Mouse (Mus musculus): ENCODE measurements around the gene Zcchc9. TPM values are rescaled to one million over a fixed set of nuclear protein-coding genes. Genes with fewer than 3 reads are reported as not detected.
A peak's percentile ranks its signal among the peaks of the same experiment; 100 is the strongest.
"Not testable (repeated sequence)": the region's sequence is repeated elsewhere in the genome, so short reads cannot be mapped to it uniquely, and the experiment has no call there.

Zcchc9 gene
- polyA plus RNA-seq, 1 experiment from 2014 or later, result 8.1 TPM

- ATAC-seq (ENCODE audit: low read depth), result no peak
Measured at GRCm38 (mm10) chr13:91768683-91769651, 38.5 kb downstream of the Zcchc9 start.

GRCm38 (mm10) chr13:91765627-91766026 is 41.9 kb downstream of the Zcchc9 start:
- no peaks in the 10 kb centered on the region for H3K4me1 ChIP-seq (ENCODE audit: control insufficient read depth, low read depth, low read length)
- H3K4me2 ChIP-seq (ENCODE audit: low read depth, low read length), result no peak overlapping the region
- H3K9me3 ChIP-seq (replicated peaks; ENCODE audit: control insufficient read depth, low read length), result no peaks in the 10 kb centered on the region
- H3K27me3 ChIP-seq (ENCODE audit: control insufficient read depth, insufficient read depth, low read depth, low read length), result no peaks in the 10 kb centered on the region
- H3K27ac ChIP-seq (ENCODE audit: low read length), result no peak overlapping the region
- H3K9ac ChIP-seq (ENCODE audit: low read depth, low read length), result no peak overlapping the region
- no peak overlapping the region for H3K4me3 ChIP-seq (ENCODE audit: low read depth, low read length)
- no peak for ATAC-seq (ENCODE audit: low read depth)
- H3K36me3 ChIP-seq (ENCODE audit: control insufficient read depth, insufficient read depth), result no peaks in the 10 kb centered on the region
- 45% methylated on average over 4 of the region's 4 CpGs for WGBS (ENCODE audit: insufficient replicate concordance)

More at GRCm38 (mm10) chr13:91768683-91769651, 38.5 kb downstream of the Zcchc9 start:
- Histone ChIP-seq H3K27me3 (ENCODE audit: control insufficient read depth, insufficient read depth, low read depth, low read length) (no peaks in the 10 kb centered on the region), H3K4me3 (ENCODE audit: low read depth, low read length) (no peak overlapping the region), H3K4me1 (ENCODE audit: control insufficient read depth, low read depth, low read length) (no peaks in the 10 kb centered on the region), H3K9me3 (replicated peaks; ENCODE audit: control insufficient read depth, low read length) (no peaks in the 10 kb centered on the region), H3K4me2 (ENCODE audit: low read depth, low read length) (no peak overlapping the region), H3K27ac (ENCODE audit: low read length) (no peak overlapping the region), H3K36me3 (ENCODE audit: control insufficient read depth, insufficient read depth) (no peaks in the 10 kb centered on the region), H3K9ac (ENCODE audit: low read depth, low read length) (no peak overlapping the region)
- WGBS (ENCODE audit: insufficient replicate concordance), result 52% methylated on average over 9 of the region's 9 CpGs

GRCm38 (mm10) chr13:91763654-91764053 is 43.9 kb downstream of the Zcchc9 start:
- WGBS (ENCODE audit: insufficient replicate concordance), result 63% methylated on average over 3 of the region's 3 CpGs
- H3K4me2 ChIP-seq (ENCODE audit: low read depth, low read length); H3K36me3 ChIP-seq (ENCODE audit: control insufficient read depth, insufficient read depth); ATAC-seq (ENCODE audit: low read depth); H3K4me3 ChIP-seq (ENCODE audit: low read depth, low read length); H3K4me1 ChIP-seq (ENCODE audit: control insufficient read depth, low read depth, low read length); H3K9ac ChIP-seq (ENCODE audit: low read depth, low read length); H3K9me3 ChIP-seq (replicated peaks; ENCODE audit: control insufficient read depth, low read length); H3K27me3 ChIP-seq (ENCODE audit: control insufficient read depth, insufficient read depth, low read depth, low read length); H3K27ac ChIP-seq (ENCODE audit: low read length): not testable (repeated sequence)

GRCm38 (mm10) chr13:91761654-91762445 is 45.7 kb downstream of the Zcchc9 start:
- no peak overlapping the region for H3K27ac ChIP-seq (ENCODE audit: low read length)
- H3K9ac ChIP-seq (ENCODE audit: low read depth, low read length), result no peak overlapping the region
- no peaks in the 10 kb centered on the region for H3K27me3 ChIP-seq (ENCODE audit: control insufficient read depth, insufficient read depth, low read depth, low read length)
- WGBS (ENCODE audit: insufficient replicate concordance), result 63% methylated on average over 6 of the region's 6 CpGs
- no peaks in the 10 kb centered on the region for H3K9me3 ChIP-seq (replicated peaks; ENCODE audit: control insufficient read depth, low read length)
- no peaks in the 10 kb centered on the region for H3K4me1 ChIP-seq (ENCODE audit: control insufficient read depth, low read depth, low read length)
- no peak overlapping the region for H3K4me2 ChIP-seq (ENCODE audit: low read depth, low read length)
- no peak overlapping the region for H3K4me3 ChIP-seq (ENCODE audit: low read depth, low read length)
- no peak for ATAC-seq (ENCODE audit: low read depth)
- H3K36me3 ChIP-seq (ENCODE audit: control insufficient read depth, insufficient read depth), result no peaks in the 10 kb centered on the region

GRCm38 (mm10) chr13:91760302-91761050 is 47.0 kb downstream of the Zcchc9 start:
- H3K4me2 ChIP-seq (ENCODE audit: low read depth, low read length), result no peak overlapping the region
- ATAC-seq (ENCODE audit: low read depth), result no peak
- H3K9ac ChIP-seq (ENCODE audit: low read depth, low read length), result no peak overlapping the region
- H3K9me3 ChIP-seq (replicated peaks; ENCODE audit: control insufficient read depth, low read length), result no peaks in the 10 kb centered on the region
- H3K4me1 ChIP-seq (ENCODE audit: control insufficient read depth, low read depth, low read length), result no peaks in the 10 kb centered on the region
- WGBS (ENCODE audit: insufficient replicate concordance), result 71% methylated on average over 8 of the region's 8 CpGs
- H3K27ac ChIP-seq (ENCODE audit: low read length), result no peak overlapping the region
- H3K27me3 ChIP-seq (ENCODE audit: control insufficient read depth, insufficient read depth, low read depth, low read length), result no peaks in the 10 kb centered on the region
- H3K36me3 ChIP-seq (ENCODE audit: control insufficient read depth, insufficient read depth), result no peaks in the 10 kb centered on the region
- H3K4me3 ChIP-seq (ENCODE audit: low read depth, low read length), result no peak overlapping the region

GRCm38 (mm10) chr13:91759791-91760190 is 47.7 kb downstream of the Zcchc9 start:
- H3K9ac ChIP-seq (ENCODE audit: low read depth, low read length), result no peak overlapping the region
- ATAC-seq (ENCODE audit: low read depth), result no peak
- H3K9me3 ChIP-seq (replicated peaks; ENCODE audit: control insufficient read depth, low read length), result no peaks in the 10 kb centered on the region
- no peaks in the 10 kb centered on the region for H3K4me1 ChIP-seq (ENCODE audit: control insufficient read depth, low read depth, low read length)
- H3K27ac ChIP-seq (ENCODE audit: low read length), result no peak overlapping the region
- no peak overlapping the region for H3K4me3 ChIP-seq (ENCODE audit: low read depth, low read length)
- no peaks in the 10 kb centered on the region for H3K27me3 ChIP-seq (ENCODE audit: control insufficient read depth, insufficient read depth, low read depth, low read length)
- no peaks in the 10 kb centered on the region for H3K36me3 ChIP-seq (ENCODE audit: control insufficient read depth, insufficient read depth)
- H3K4me2 ChIP-seq (ENCODE audit: low read depth, low read length), result no peak overlapping the region
- 45% methylated on average over 8 of the region's 8 CpGs for WGBS (ENCODE audit: insufficient replicate concordance)

- H3K9me3 ChIP-seq (replicated peaks; ENCODE audit: control insufficient read depth, low read length), result no peaks in the 10 kb centered on the region
- 0 out of 2 replicates have a peak, but pooled peaks have one; percentile 16 for ATAC-seq (ENCODE audit: low read depth)
- H3K27me3 ChIP-seq (ENCODE audit: control insufficient read depth, insufficient read depth, low read depth, low read length), result no peaks in the 10 kb centered on the region
- WGBS (ENCODE audit: insufficient replicate concordance), result 63% methylated on average over 7 of the region's 7 CpGs
- H3K27ac ChIP-seq (ENCODE audit: low read length), result no peak overlapping the region
- no peak overlapping the region for H3K4me3 ChIP-seq (ENCODE audit: low read depth, low read length)
- no peak overlapping the region for H3K9ac ChIP-seq (ENCODE audit: low read depth, low read length)
- no peaks in the 10 kb centered on the region for H3K4me1 ChIP-seq (ENCODE audit: control insufficient read depth, low read depth, low read length)
- H3K36me3 ChIP-seq (ENCODE audit: control insufficient read depth, insufficient read depth), result no peaks in the 10 kb centered on the region
- H3K4me2 ChIP-seq (ENCODE audit: low read depth, low read length), result no peak overlapping the region
Measured at GRCm38 (mm10) chr13:91758316-91759048, 49.0 kb downstream of the Zcchc9 start.

GRCm38 (mm10) chr13:91756230-91756629 is 51.3 kb downstream of the Zcchc9 start:
- Histone ChIP-seq H3K27ac (ENCODE audit: low read length) (no peak overlapping the region), H3K36me3 (ENCODE audit: control insufficient read depth, insufficient read depth) (no peaks in the 10 kb centered on the region), H3K4me1 (ENCODE audit: control insufficient read depth, low read depth, low read length) (no peaks in the 10 kb centered on the region), H3K27me3 (ENCODE audit: control insufficient read depth, insufficient read depth, low read depth, low read length) (no peaks in the 10 kb centered on the region), H3K9me3 (replicated peaks; ENCODE audit: control insufficient read depth, low read length) (no peaks in the 10 kb centered on the region), H3K9ac (ENCODE audit: low read depth, low read length) (no peak overlapping the region), H3K4me3 (ENCODE audit: low read depth, low read length) (no peak overlapping the region), H3K4me2 (ENCODE audit: low read depth, low read length) (no peak overlapping the region)
- 71% methylated on average over 4 of the region's 4 CpGs for WGBS (ENCODE audit: insufficient replicate concordance)
- no peak for ATAC-seq (ENCODE audit: low read depth)
